Mouse (Mus musculus) neural tube, embryonic 11.5 days (tissue): Measurements from ENCODE around the gene Qrfpr. TPM values are rescaled to one million over a fixed set of nuclear protein-coding genes. Genes with fewer than 3 reads are reported as not detected.
A peak's percentile ranks its signal among the peaks of the same experiment; 100 is the strongest.

Experiments
- ATAC-seq: fragments of 200-750 bp; cut with Nextera tagmentation; 2 replicates; pipeline ENCODE4 v1.8.0; 2017; ENCODE audit warnings: moderate number of reproducible peaks, mild to moderate bottlenecking, moderate TSS enrichment, moderate library complexity; ENCODE audit not compliant: insufficient read depth, low FRiP score, low TSS enrichment
- DNase-seq: peaks from one replicate; pipeline ENCODE4 v3.0.0-alpha.2; 2015; ENCODE audit warnings: low spot score
- H3K27ac ChIP-seq: fragments of 300-500 bp; sonication (generic); 2 replicates; pipeline ENCODE4 v1.5.1; 2014; ENCODE audit warnings: low read depth, mild to moderate bottlenecking, low read length
- H3K27me3 ChIP-seq: fragments of 300-500 bp; sonication (generic); 2 replicates; pipeline ENCODE4 v1.6.1; 2014; ENCODE audit warnings: mild to moderate bottlenecking, low read length, mixed read lengths; ENCODE audit not compliant: control insufficient read depth, insufficient read depth
- H3K36me3 ChIP-seq: fragments of 300-500 bp; sonication (generic); 2 replicates; pipeline ENCODE4 v1.6.1; 2014; ENCODE audit warnings: mild to moderate bottlenecking, low read length, moderate library complexity, mixed read lengths; ENCODE audit not compliant: control insufficient read depth, insufficient read depth
- H3K4me1 ChIP-seq: fragments of 300-500 bp; sonication (generic); 2 replicates; pipeline ENCODE4 v1.6.1; 2014; ENCODE audit warnings: low read length, mixed read lengths; ENCODE audit not compliant: control insufficient read depth, insufficient read depth
- H3K4me2 ChIP-seq: fragments of 300-500 bp; sonication (generic); 2 replicates; pipeline ENCODE4 v1.6.1; 2014; ENCODE audit warnings: low read depth, mild to moderate bottlenecking, moderate library complexity
- H3K4me3 ChIP-seq: fragments of 300-500 bp; sonication (generic); 2 replicates; pipeline ENCODE4 v1.5.1; 2014; ENCODE audit warnings: low read depth, low read length
- H3K9ac ChIP-seq: fragments of 300-500 bp; sonication (generic); 2 replicates; pipeline ENCODE4 v1.6.1; 2014; ENCODE audit warnings: mild to moderate bottlenecking, low read length
- H3K9me3 ChIP-seq: fragments of 300-500 bp; sonication (generic); 2 replicates; pipeline ENCODE4 v1.6.1; 2016; ENCODE audit warnings: low read length; ENCODE audit not compliant: control insufficient read depth
- WGBS: fragments of 180-500 bp; shearing (Covaris S2); extraction: QIAGEN DNeasy Blood & Tissue Kit; methylation state at CpG from one replicate; pipeline ENCODE4 v1.1.7; 2014; 5-methylcytosine and 5-hydroxymethylcytosine counted together
- polyA plus RNA-seq: library from polyadenylated mRNA; unstranded; fragments of >200 nt; fragmentation: Nextera tagmentation; extraction: Ambion mirVana; gene quantifications from 2 replicates; pipeline ENCODE4 v1.2.1, GENCODE M21; 2014

Qrfpr gene
- polyA plus RNA-seq, 1 experiment from 2014 or later, result not detected

GRCm38 (mm10) chr3:36210939-36211338, 11.2 kb downstream of the Qrfpr start:
- Histone ChIP-seq H3K4me2 (no peak overlapping the region), H3K9me3 (no peaks in the 10 kb centered on the region), H3K4me1 (no peaks in the 10 kb centered on the region), H3K36me3 (no peaks in the 10 kb centered on the region), H3K27ac (no peak overlapping the region), H3K27me3 (no peaks in the 10 kb centered on the region), H3K9ac (no peak overlapping the region), H3K4me3 (no peak overlapping the region)
- ATAC-seq (no peak), DNase-seq (no peak)
- 88% methylated on average over 2 of the region's 2 CpGs for WGBS

- Histone ChIP-seq H3K9me3 (no peaks in the 10 kb centered on the region), H3K27ac (no peak overlapping the region), H3K4me1 (no peaks in the 10 kb centered on the region), H3K4me3 (no peak overlapping the region), H3K9ac (no peak overlapping the region), H3K36me3 (no peaks in the 10 kb centered on the region), H3K27me3 (no peaks in the 10 kb centered on the region), H3K4me2 (no peak overlapping the region)
- 73% methylated on average over 11 of the region's 11 CpGs for WGBS
- DNase-seq (peak; percentile 56), ATAC-seq (no peak)
Measured at GRCm38 (mm10) chr3:36209776-36210555, 12.1 kb downstream of the Qrfpr start.

- no peak for ATAC-seq
Measured at GRCm38 (mm10) chr3:36207520-36208264, 14.4 kb downstream of the Qrfpr start.

GRCm38 (mm10) chr3:36202932-36203331, 19.2 kb downstream of the Qrfpr start:
- Histone ChIP-seq H3K9me3 (no peaks in the 10 kb centered on the region), H3K4me1 (no peaks in the 10 kb centered on the region), H3K9ac (no peak overlapping the region), H3K36me3 (no peaks in the 10 kb centered on the region), H3K27ac (no peak overlapping the region), H3K4me2 (no peak overlapping the region), H3K27me3 (no peaks in the 10 kb centered on the region), H3K4me3 (no peak overlapping the region)
- ATAC-seq, result no peak
- WGBS, result 84% methylated on average over 7 of the region's 7 CpGs
- no peak for DNase-seq

More at GRCm38 (mm10) chr3:36207520-36208264, 14.4 kb downstream of the Qrfpr start:
- 80% methylated on average over 19 of the region's 19 CpGs for WGBS
- no peaks in the 10 kb centered on the region for H3K27me3 ChIP-seq
- H3K27ac ChIP-seq, result no peak overlapping the region
- no peaks in the 10 kb centered on the region for H3K36me3 ChIP-seq
- no peak overlapping the region for H3K4me2 ChIP-seq
- no peaks in the 10 kb centered on the region for H3K4me1 ChIP-seq
- DNase-seq, result no peak
- H3K4me3 ChIP-seq, result no peak overlapping the region
- no peaks in the 10 kb centered on the region for H3K9me3 ChIP-seq
- no peak overlapping the region for H3K9ac ChIP-seq

GRCm38 (mm10) chr3:36201098-36201497, 21.0 kb downstream of the Qrfpr start:
- 88% methylated on average over 5 of the region's 5 CpGs for WGBS
- no peak overlapping the region for H3K4me3 ChIP-seq
- H3K4me2 ChIP-seq, result no peak overlapping the region
- no peaks in the 10 kb centered on the region for H3K4me1 ChIP-seq
- no peak overlapping the region for H3K9ac ChIP-seq
- no peaks in the 10 kb centered on the region for H3K36me3 ChIP-seq
- ATAC-seq (no peak), DNase-seq (no peak)
- H3K27me3 ChIP-seq, result no peaks in the 10 kb centered on the region
- H3K27ac ChIP-seq, result no peak overlapping the region
- H3K9me3 ChIP-seq, result no peaks in the 10 kb centered on the region

- no peak overlapping the region for H3K4me2 ChIP-seq
- no peaks in the 10 kb centered on the region for H3K4me1 ChIP-seq
- no peak overlapping the region for H3K9ac ChIP-seq
- no peak overlapping the region for H3K27ac ChIP-seq
- H3K4me3 ChIP-seq, result no peak overlapping the region
- WGBS, result 94% methylated on average over 8 of the region's 8 CpGs
- ATAC-seq (no peak), DNase-seq (no peak)
- no peaks in the 10 kb centered on the region for H3K27me3 ChIP-seq
- no peaks in the 10 kb centered on the region for H3K9me3 ChIP-seq
- H3K36me3 ChIP-seq, result no peaks in the 10 kb centered on the region
Measured at GRCm38 (mm10) chr3:36189243-36189642, 32.9 kb downstream of the Qrfpr start.

- H3K9ac ChIP-seq, result no peak overlapping the region
- H3K27me3 ChIP-seq, result no peaks in the 10 kb centered on the region
- no peak overlapping the region for H3K4me2 ChIP-seq
- H3K9me3 ChIP-seq, result no peaks in the 10 kb centered on the region
- no peaks in the 10 kb centered on the region for H3K4me1 ChIP-seq
- no peak for ATAC-seq
- no peak overlapping the region for H3K27ac ChIP-seq
- no peak overlapping the region for H3K4me3 ChIP-seq
- WGBS, result 79% methylated on average over 4 of the region's 4 CpGs
- DNase-seq, result no peak
- no peaks in the 10 kb centered on the region for H3K36me3 ChIP-seq
Measured at GRCm38 (mm10) chr3:36186510-36186909, 35.6 kb downstream of the Qrfpr start.

GRCm38 (mm10) chr3:36181519-36181918, 40.6 kb downstream of the Qrfpr start:
- 11% methylated on average over 4 of the region's 4 CpGs for WGBS
- no peaks in the 10 kb centered on the region for H3K27me3 ChIP-seq
- H3K27ac ChIP-seq, result no peak overlapping the region
- H3K4me2 ChIP-seq, result no peak overlapping the region
- no peaks in the 10 kb centered on the region for H3K9me3 ChIP-seq
- H3K9ac ChIP-seq, result no peak overlapping the region
- H3K4me1 ChIP-seq, result no peaks in the 10 kb centered on the region
- peak; percentile 48 for DNase-seq
- H3K36me3 ChIP-seq, result no peaks in the 10 kb centered on the region
- no peak for ATAC-seq
- no peak overlapping the region for H3K4me3 ChIP-seq

GRCm38 (mm10) chr3:36173761-36174160, 48.4 kb downstream of the Qrfpr start:
- ATAC-seq (no peak), DNase-seq (no peak)
- Histone ChIP-seq H3K27ac (no peak overlapping the region), H3K9ac (no peak overlapping the region), H3K4me3 (no peak overlapping the region), H3K27me3 (no peaks in the 10 kb centered on the region), H3K36me3 (no peaks in the 10 kb centered on the region; the same call in 1 of the 2 replicates), H3K9me3 (no peaks in the 10 kb centered on the region), H3K4me2 (no peak overlapping the region), H3K4me1 (no peaks in the 10 kb centered on the region)
- 91% methylated on average over 2 of the region's 2 CpGs for WGBS
